12 mouse cellular contexts compared by ENCODE assay signal in genomic region chr17:45814586-45814985, GRCm38 (mm10).
DNase-seq lines count a peak whose midpoint lies in the region; ATAC-seq and TF ChIP-seq lines count a peak whose summit lies in the region.
"Had no signal": no experiment of that assay in that cellular context is flagged by ENCODE, and none has a peak within 500 bp of the region (broad histone marks: within the 10 kb centered on the region; RNA-seq: fewer than 3 reads in every experiment).

No protein-coding gene starts in this region.

- H3K4me3 ChIP-seq in heart, adult 2 months = no peak overlapping the region
- H3K4me3 ChIP-seq in midbrain, embryonic 11.5 days (ENCODE audit: low read depth, low read length) = no peak overlapping the region
- no peak overlapping the region for H3K4me3 ChIP-seq in midbrain, postnatal 0 days (ENCODE audit: low read depth, low read length)
- H3K4me3 ChIP-seq in limb, embryonic 15.5 days = no peak overlapping the region
- H3K4me3 ChIP-seq: heart, embryonic 15.5 days; megakaryocyte, embryonic 14.5 days had no signal

- no peaks in the 10 kb centered on the region for H3K79me2 ChIP-seq in heart, adult 2 months (replicated peaks; ENCODE audit: control insufficient read depth, insufficient read depth, low read length)

- 0 out of 2 replicates have a peak, but pooled peaks have one; percentile 27 for ATAC-seq in midbrain, embryonic 11.5 days (ENCODE audit: low FRiP score)
- no peak for ATAC-seq in midbrain, postnatal 0 days (ENCODE audit: low FRiP score)
- ATAC-seq in limb, embryonic 15.5 days (ENCODE audit: insufficient number of reproducible peaks, low FRiP score, low TSS enrichment, low read depth) = peak; percentile 45; the same call in 1 of the 2 replicates

- intact Hi-C loops in heart, adult 2 months (cut with DNase I) = loop anchor here (2.0 to 5.0 kb wide), 3 partner anchors 80 to 308 kb away; partner anchors contain the start of gene Vegfa

- H3K4me1 ChIP-seq in heart, adult 2 months (ENCODE audit: control insufficient read depth, insufficient read depth, low read length) = peaks cover 6% of the 10 kb centered on the region
- H3K4me1 ChIP-seq in midbrain, embryonic 11.5 days (ENCODE audit: control insufficient read depth, insufficient read depth, low read length) = no peaks in the 10 kb centered on the region
- H3K4me1 ChIP-seq in midbrain, postnatal 0 days (ENCODE audit: insufficient read depth, low read length) = no peaks in the 10 kb centered on the region; the same call in 1 of the 2 replicates
- H3K4me1 ChIP-seq in limb, embryonic 15.5 days = peaks cover 33% of the 10 kb centered on the region

- H3K27me3 ChIP-seq in heart, adult 2 months (ENCODE audit: control insufficient read depth, insufficient read depth, low read length) = no peaks in the 10 kb centered on the region
- H3K27me3 ChIP-seq in midbrain, embryonic 11.5 days (ENCODE audit: control insufficient read depth, insufficient read depth, low read length) = no peaks in the 10 kb centered on the region
- H3K27me3 ChIP-seq in midbrain, postnatal 0 days (ENCODE audit: insufficient read depth, low read length) = no peaks in the 10 kb centered on the region
- H3K27me3 ChIP-seq in limb, embryonic 15.5 days = no peaks in the 10 kb centered on the region

- H3K27ac ChIP-seq in heart, adult 2 months = no peak overlapping the region; the same call in 1 of the 2 replicates
- no peak overlapping the region for H3K27ac ChIP-seq in midbrain, embryonic 11.5 days (ENCODE audit: low read depth, low read length)
- no peak overlapping the region for H3K27ac ChIP-seq in midbrain, postnatal 0 days (ENCODE audit: low read depth, low read length)
- no peak overlapping the region for H3K27ac ChIP-seq in limb, embryonic 15.5 days
- H3K27ac ChIP-seq: heart, embryonic 15.5 days had no signal

- WGBS in heart, adult 2 months = 36% methylated on average over 11 of the region's 11 CpGs
- 35% methylated on average over 11 of the region's 11 CpGs for WGBS in midbrain, embryonic 11.5 days
- WGBS in midbrain, postnatal 0 days = 28% methylated on average over 11 of the region's 11 CpGs
- 13% methylated on average over 11 of the region's 11 CpGs for WGBS in limb, embryonic 15.5 days

- no peak overlapping the region for H3K9ac ChIP-seq in heart, adult 2 months (ENCODE audit: low read depth, low read length)
- no peak overlapping the region for H3K9ac ChIP-seq in midbrain, embryonic 11.5 days (ENCODE audit: low read length)
- H3K9ac ChIP-seq in midbrain, postnatal 0 days (replicated peaks; ENCODE audit: low read length, poor library complexity, severe bottlenecking) = no peak overlapping the region
- no peak overlapping the region for H3K9ac ChIP-seq in limb, embryonic 15.5 days
- H3K9ac ChIP-seq: heart, embryonic 15.5 days had no signal

- H3K4me2 ChIP-seq in midbrain, embryonic 11.5 days = no peak overlapping the region
- no peak overlapping the region for H3K4me2 ChIP-seq in midbrain, postnatal 0 days (ENCODE audit: low read depth, low read length, poor library complexity, severe bottlenecking)
- H3K4me2 ChIP-seq in limb, embryonic 15.5 days = no peak overlapping the region
- H3K4me2 ChIP-seq: heart, embryonic 15.5 days had no signal

- no peak for TF ChIP-seq POLR2A in heart, adult 2 months (IDR thresholded peaks at IDR 0.05; ENCODE audit: insufficient read depth, low read depth, low read length)

- H3K36me3 ChIP-seq in heart, adult 2 months (ENCODE audit: control insufficient read depth, insufficient read depth, low read length) = no peaks in the 10 kb centered on the region
- H3K36me3 ChIP-seq in midbrain, embryonic 11.5 days (ENCODE audit: control insufficient read depth, insufficient read depth, low read length) = no peaks in the 10 kb centered on the region
- H3K36me3 ChIP-seq in midbrain, postnatal 0 days (ENCODE audit: insufficient read depth, low read length) = no peaks in the 10 kb centered on the region
- no peaks in the 10 kb centered on the region for H3K36me3 ChIP-seq in limb, embryonic 15.5 days
- H3K36me3 ChIP-seq: heart, embryonic 15.5 days had no signal

- DNase-seq in heart, adult 2 months = peak; percentile 41 to 45
- DNase-seq in heart, adult 8-10 months (ENCODE audit: low spot score) = no peak
- DNase-seq in midbrain, embryonic 11.5 days (ENCODE audit: low spot score, missing footprints) = no peak
- DNase-seq in midbrain, postnatal 0 days (ENCODE audit: low spot score) = no peak
- peak; percentile 41 to 60 for DNase-seq in gastrocnemius, adult 8-10 months (ENCODE audit: low spot score in 2 of 2)
- DNase-seq in natural killer cell, adult 2 months (ENCODE audit: low spot score in 2 of 2) = no peak
- no peak for DNase-seq in thymus, postnatal 25 days
- DNase-seq: cerebellum, postnatal 14 days; left cerebral cortex, postnatal 4 days had no signal

- TF ChIP-seq EP300 in heart, adult 2 months (IDR thresholded peaks at IDR 0.05; ENCODE audit: insufficient read depth, low read depth, low read length) = no peak

- H3K9me3 ChIP-seq in midbrain, embryonic 11.5 days (ENCODE audit: control insufficient read depth, low read length) = no peaks in the 10 kb centered on the region
- no peaks in the 10 kb centered on the region for H3K9me3 ChIP-seq in midbrain, postnatal 0 days (ENCODE audit: low read length)
- no peaks in the 10 kb centered on the region for H3K9me3 ChIP-seq in limb, embryonic 15.5 days
- H3K9me3 ChIP-seq: heart, embryonic 15.5 days had no signal

- TF ChIP-seq CTCF in heart, adult 2 months (IDR thresholded peaks at IDR 0.05) = no peak
- TF ChIP-seq CTCF in midbrain, postnatal 0 days (IDR thresholded peaks at IDR 0.05) = no peak

Comparison
In these comparisons a context has a peak if more than half of its experiments do, and no peak if none do; other contexts are left out.
1. DNase-seq: peak in heart, adult 2 months (2 of 2) and gastrocnemius, adult 8-10 months (2 of 2); none in heart, adult 8-10 months (single experiment), midbrain, embryonic 11.5 days (single experiment), midbrain, postnatal 0 days (single experiment), natural killer cell, adult 2 months (0 of 2) and thymus, postnatal 25 days (single experiment).